Mouse (Mus musculus): ENCODE data around the gene Olfr781.
"Not testable (repeated sequence)": the region's sequence is repeated elsewhere in the genome, so short reads cannot be mapped to it uniquely, and the experiment has no call there.

Olfr781 gene

DNA sequence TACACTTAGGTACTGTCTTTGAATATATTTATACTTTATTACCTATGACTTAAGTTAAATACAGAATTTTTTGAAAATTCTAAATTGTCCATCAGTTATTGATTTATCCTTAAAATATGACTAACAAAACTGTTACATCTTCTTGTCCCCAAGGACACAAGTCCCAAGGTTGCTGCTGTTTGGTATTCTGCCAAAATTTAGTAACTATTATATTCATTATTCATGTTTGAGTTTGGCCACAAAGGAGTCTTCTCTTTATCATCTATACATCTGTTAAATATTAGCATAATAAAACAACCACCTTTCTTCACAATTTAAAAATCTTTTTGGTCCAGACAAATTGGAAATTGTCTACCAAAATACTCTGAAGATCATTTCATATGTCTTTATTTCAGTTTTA, at the start of gene Olfr781:
Gene Olfr781 (plus strand): TSS at position 301 of the 400 bp plus-strand sequence.
- DNase-seq, result no peak

DNA sequence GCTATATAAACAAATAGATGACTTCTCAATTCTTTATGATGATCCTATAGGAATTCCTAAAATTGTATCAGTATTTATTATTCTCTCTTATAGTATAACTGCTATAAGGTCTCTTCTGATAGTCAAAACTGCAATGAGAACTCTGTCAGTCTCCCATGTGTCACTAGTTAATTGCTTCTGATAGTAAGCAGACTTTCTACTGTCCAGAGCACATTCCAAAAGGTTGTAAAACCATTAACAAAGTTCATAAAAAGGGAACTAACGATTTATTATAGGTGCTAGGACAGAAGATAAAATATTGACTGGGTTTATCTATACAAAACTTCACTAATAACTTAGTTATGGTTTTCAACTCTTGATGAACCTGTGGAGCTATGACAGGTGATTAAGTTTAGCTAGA, 15.7 kb upstream of the Olfr781 start:
- not testable (repeated sequence) for DNase-seq

DNA sequence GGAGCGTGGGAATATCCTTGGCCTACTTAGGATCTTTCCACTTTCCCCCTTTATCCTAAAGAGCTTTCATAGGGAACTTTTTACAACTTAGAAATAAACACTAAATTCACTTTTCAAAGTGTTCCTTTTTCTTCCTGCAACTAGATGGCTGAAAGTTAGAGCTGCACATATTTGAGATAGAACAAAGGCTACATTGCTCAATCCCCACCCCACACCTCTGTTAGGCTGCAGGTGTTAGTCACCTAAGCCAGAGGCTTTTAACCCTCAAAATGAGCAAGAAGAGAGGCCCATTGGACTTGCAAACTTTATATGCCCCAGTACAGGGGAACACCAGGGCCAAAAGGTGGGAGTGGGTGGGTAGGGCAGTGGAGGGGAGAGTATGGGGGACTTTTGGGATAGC, 15.1 kb upstream of the Olfr781 start:
- not testable (repeated sequence) for DNase-seq

DNA sequence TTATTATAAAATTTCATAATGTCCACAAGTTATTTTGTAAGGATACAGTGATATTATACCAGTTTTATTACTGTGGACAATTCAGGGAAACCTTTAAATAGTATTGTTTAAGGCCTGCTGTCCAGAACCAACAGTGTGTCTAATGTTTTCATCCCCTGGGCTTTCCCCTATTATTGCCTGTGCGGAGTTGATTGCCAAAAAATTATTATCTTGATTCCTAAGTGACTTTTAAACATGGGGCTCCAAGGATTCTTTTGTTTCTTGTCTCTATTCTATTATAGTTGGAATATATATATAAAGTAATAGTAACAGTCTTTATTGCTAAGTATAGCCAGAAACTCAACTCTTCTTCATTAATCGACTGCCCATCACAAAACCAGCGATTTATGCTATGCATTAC, 10.8 kb upstream of the Olfr781 start, which contains the start of gene Olfr780:
Gene Olfr780 (plus strand): TSS at position 301 of the 400 bp plus-strand sequence.
- DNase-seq, result no peak

DNA sequence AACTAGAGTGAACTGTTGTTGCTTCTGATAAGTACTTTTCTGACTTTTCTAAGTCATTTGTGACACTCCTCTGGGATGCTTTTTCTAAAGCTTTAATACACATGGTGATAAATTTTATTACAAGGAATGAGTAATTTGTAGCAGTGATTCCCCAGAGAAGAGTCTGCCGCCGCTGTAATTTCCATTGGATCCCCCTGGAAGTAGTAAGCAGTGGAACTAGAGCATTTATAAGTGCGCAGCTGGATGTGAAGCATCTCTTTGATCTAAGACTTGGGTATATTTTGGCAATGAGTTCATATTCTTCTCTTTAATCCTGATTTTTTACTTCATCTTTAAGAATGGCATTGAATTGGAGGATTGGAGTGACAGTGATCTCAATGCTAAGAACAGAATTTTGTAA, 19.9 kb downstream of the Olfr781 start, which contains the start of gene Olfr782:
Gene Olfr782 (plus strand): TSS at position 301 of the 400 bp plus-strand sequence.
- DNase-seq, result no peak

DNA sequence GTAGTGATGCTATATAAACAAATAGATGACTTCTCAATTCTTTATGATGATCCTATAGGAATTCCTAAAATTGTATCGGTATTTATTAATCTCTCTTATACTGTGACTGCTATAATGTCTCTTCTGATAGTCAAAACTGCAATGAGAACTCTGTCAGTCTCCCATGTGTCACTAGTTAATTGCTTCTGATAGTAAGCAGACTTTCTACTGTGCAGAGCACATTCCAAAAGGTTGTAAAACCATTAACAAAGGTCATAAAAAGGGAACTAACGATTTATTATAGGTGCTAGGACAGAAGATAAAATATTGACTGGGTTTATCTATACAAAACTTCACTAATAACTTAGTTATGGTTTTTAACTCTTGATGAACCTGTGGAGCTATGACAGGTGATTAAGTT, 23.8 kb downstream of the Olfr781 start:
- not testable (repeated sequence) for DNase-seq

DNA sequence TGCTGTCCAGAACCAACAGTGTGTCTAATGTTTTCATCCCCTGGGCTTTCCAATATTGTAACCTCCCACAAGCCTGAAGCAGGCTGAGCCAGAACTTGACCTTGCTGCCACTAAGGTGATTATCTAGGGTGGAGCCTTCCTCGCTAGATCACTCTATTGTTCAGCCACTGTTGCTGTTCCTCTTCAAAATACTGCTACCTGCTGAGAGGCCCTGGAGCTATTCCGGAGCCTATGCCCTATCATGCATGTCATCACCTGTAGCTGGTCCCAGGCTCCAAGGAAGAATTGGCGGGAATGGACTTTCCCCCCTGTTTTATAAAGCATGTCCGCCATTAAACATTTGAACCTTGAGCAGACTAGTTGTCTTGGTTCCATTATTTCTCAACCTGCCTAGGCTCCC, 27.8 kb downstream of the Olfr781 start:
- DNase-seq, result not testable (repeated sequence)

DNA sequence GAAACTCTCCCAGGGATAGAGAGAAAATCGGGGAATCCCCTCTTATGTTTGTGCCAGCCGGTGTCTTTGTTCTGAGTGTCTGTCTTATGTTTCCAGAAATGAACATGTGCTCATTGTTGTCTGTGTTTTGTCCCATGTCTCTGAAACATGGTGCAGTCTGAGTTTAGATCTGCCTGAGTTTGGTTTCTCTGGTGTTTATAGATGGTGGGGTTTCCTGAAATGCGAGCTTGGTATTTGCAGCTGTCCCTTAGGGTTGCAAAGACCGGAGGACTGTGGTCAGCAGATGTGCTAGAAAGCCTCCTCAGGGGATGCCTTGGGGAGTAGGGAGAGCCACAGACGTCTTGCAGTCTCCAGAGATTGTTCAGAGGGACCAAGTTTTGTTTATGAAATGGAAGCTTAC, 28.7 kb downstream of the Olfr781 start:
- DNase-seq, result no peak

DNA sequence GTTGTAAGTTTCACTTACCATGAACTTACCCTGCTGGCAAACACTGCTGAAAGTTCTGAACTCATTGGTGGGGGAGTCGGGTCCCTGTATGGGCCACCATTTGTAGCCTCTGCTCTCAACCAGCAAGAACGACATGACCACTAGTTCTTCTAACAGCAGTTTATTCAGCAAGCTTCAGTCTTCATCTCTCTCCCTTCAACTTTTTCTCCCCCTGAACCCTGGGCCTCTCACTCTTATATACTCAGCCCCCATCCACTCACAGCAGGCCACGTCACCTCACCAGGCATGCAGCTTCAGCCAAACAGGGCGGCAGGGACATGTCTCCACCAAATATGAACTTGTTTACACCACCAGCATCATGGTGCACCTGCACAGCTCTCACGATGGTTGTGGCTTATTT, 45.4 kb downstream of the Olfr781 start:
- not testable (repeated sequence) for DNase-seq
